Mouse (Mus musculus): ENCODE results near the gene Zfp36. TPM values are rescaled to one million over a fixed set of nuclear protein-coding genes. Genes with fewer than 3 reads are reported as not detected.

The Zfp36 gene
- polyA plus RNA-seq, 1 experiment from 2014 or later: 4.7 TPM

GRCm38 (mm10) chr7:28339213-28339917, 40.7 kb downstream of the Zfp36 start:
- peak overlapping the region; percentile 38 for H3K4me2 ChIP-seq (ENCODE audit: low read depth, low read length)
- no peaks in the 10 kb centered on the region for H3K4me1 ChIP-seq (ENCODE audit: control insufficient read depth, insufficient read depth, low read length)
- H3K27me3 ChIP-seq (ENCODE audit: control insufficient read depth, insufficient read depth, low read length): no peaks in the 10 kb centered on the region
- ATAC-seq (replicated peaks; ENCODE audit: insufficient number of reproducible peaks, low FRiP score, low TSS enrichment, low read depth) (no peak), DNase-seq (ENCODE audit: low spot score) (peak; percentile 51)
- H3K9ac ChIP-seq (replicated peaks; ENCODE audit: low read length): peak overlapping the region; percentile 94
- H3K4me3 ChIP-seq (ENCODE audit: low read depth, low read length): peak overlapping the region; percentile 95
- peak overlapping the region; percentile 52; the same call in 1 of the 2 replicates for H3K27ac ChIP-seq (replicated peaks; ENCODE audit: low read depth, low read length)
- no peaks in the 10 kb centered on the region for H3K36me3 ChIP-seq (replicated peaks; ENCODE audit: control insufficient read depth, insufficient read depth, low read depth, low read length)
- no peaks in the 10 kb centered on the region for H3K9me3 ChIP-seq (replicated peaks; ENCODE audit: control insufficient read depth, low read length)
- 77% methylated on average over 19 of the region's 19 CpGs for WGBS

GRCm38 (mm10) chr7:28338108-28338998, 41.7 kb downstream of the Zfp36 start, which contains the start of gene Supt5:
Gene Supt5 (minus strand): TSS chr7:28338746.
- Histone ChIP-seq H3K4me2 (ENCODE audit: low read depth, low read length) (peak within 1 kb of the TSS; percentile 64), H3K27me3 (ENCODE audit: control insufficient read depth, insufficient read depth, low read length) (no peaks in the 10 kb centered on the region), H3K9me3 (replicated peaks; ENCODE audit: control insufficient read depth, low read length) (no peaks in the 10 kb centered on the region), H3K36me3 (replicated peaks; ENCODE audit: control insufficient read depth, insufficient read depth, low read depth, low read length) (no peaks in the 10 kb centered on the region), H3K27ac (replicated peaks; ENCODE audit: low read depth, low read length) (peak within 1 kb of the TSS; percentile 52), H3K4me1 (ENCODE audit: control insufficient read depth, insufficient read depth, low read length) (no peaks in the 10 kb centered on the region), H3K4me3 (ENCODE audit: low read depth, low read length) (peak within 1 kb of the TSS; percentile 95), H3K9ac (replicated peaks; ENCODE audit: low read length) (peak within 1 kb of the TSS; percentile 94)
- DNase-seq (ENCODE audit: low spot score) (peak; percentile 100), ATAC-seq (replicated peaks; ENCODE audit: insufficient number of reproducible peaks, low FRiP score, low TSS enrichment, low read depth) (peak; percentile 98)
- WGBS: under 1% methylated on average over 77 of the region's 77 CpGs

GRCm38 (mm10) chr7:28335471-28335870, 44.6 kb downstream of the Zfp36 start:
- Histone ChIP-seq H3K27ac (replicated peaks; ENCODE audit: low read depth, low read length) (no peak overlapping the region), H3K4me3 (ENCODE audit: low read depth, low read length) (no peak overlapping the region), H3K9me3 (replicated peaks; ENCODE audit: control insufficient read depth, low read length) (no peaks in the 10 kb centered on the region), H3K36me3 (replicated peaks; ENCODE audit: control insufficient read depth, insufficient read depth, low read depth, low read length) (no peaks in the 10 kb centered on the region; the same call in 1 of the 2 replicates), H3K9ac (replicated peaks; ENCODE audit: low read length) (no peak overlapping the region), H3K4me2 (ENCODE audit: low read depth, low read length) (no peak overlapping the region), H3K4me1 (ENCODE audit: control insufficient read depth, insufficient read depth, low read length) (no peaks in the 10 kb centered on the region), H3K27me3 (ENCODE audit: control insufficient read depth, insufficient read depth, low read length) (no peaks in the 10 kb centered on the region)
- no peak for DNase-seq (ENCODE audit: low spot score)
- 86% methylated on average over 2 of the region's 2 CpGs for WGBS
- ATAC-seq (replicated peaks; ENCODE audit: insufficient number of reproducible peaks, low FRiP score, low TSS enrichment, low read depth): no peak

- Histone ChIP-seq H3K36me3 (replicated peaks; ENCODE audit: control insufficient read depth, insufficient read depth, low read depth, low read length) (peaks cover 3% of the 10 kb centered on the region), H3K4me3 (ENCODE audit: low read depth, low read length) (no peak overlapping the region), H3K4me1 (ENCODE audit: control insufficient read depth, insufficient read depth, low read length) (no peaks in the 10 kb centered on the region), H3K27ac (replicated peaks; ENCODE audit: low read depth, low read length) (no peak overlapping the region), H3K9me3 (replicated peaks; ENCODE audit: control insufficient read depth, low read length) (no peaks in the 10 kb centered on the region), H3K27me3 (ENCODE audit: control insufficient read depth, insufficient read depth, low read length) (no peaks in the 10 kb centered on the region), H3K4me2 (ENCODE audit: low read depth, low read length) (no peak overlapping the region), H3K9ac (replicated peaks; ENCODE audit: low read length) (no peak overlapping the region)
- DNase-seq (ENCODE audit: low spot score) (no peak), ATAC-seq (replicated peaks; ENCODE audit: insufficient number of reproducible peaks, low FRiP score, low TSS enrichment, low read depth) (no peak)
- WGBS: 91% methylated on average over 4 of the region's 4 CpGs
These were observed 45.5 kb downstream of the Zfp36 start for GRCm38 (mm10) chr7:28334534-28334933.

- Histone ChIP-seq H3K27me3 (ENCODE audit: control insufficient read depth, insufficient read depth, low read length) (no peaks in the 10 kb centered on the region), H3K36me3 (replicated peaks; ENCODE audit: control insufficient read depth, insufficient read depth, low read depth, low read length) (peaks cover 26% of the 10 kb centered on the region), H3K9ac (replicated peaks; ENCODE audit: low read length) (no peak overlapping the region), H3K27ac (replicated peaks; ENCODE audit: low read depth, low read length) (no peak overlapping the region), H3K4me2 (ENCODE audit: low read depth, low read length) (no peak overlapping the region), H3K4me3 (ENCODE audit: low read depth, low read length) (no peak overlapping the region), H3K9me3 (replicated peaks; ENCODE audit: control insufficient read depth, low read length) (no peaks in the 10 kb centered on the region), H3K4me1 (ENCODE audit: control insufficient read depth, insufficient read depth, low read length) (no peaks in the 10 kb centered on the region)
- 98% methylated on average over 2 of the region's 2 CpGs for WGBS
- ATAC-seq (replicated peaks; ENCODE audit: insufficient number of reproducible peaks, low FRiP score, low TSS enrichment, low read depth) (no peak), DNase-seq (ENCODE audit: low spot score) (no peak)
These were observed 51.8 kb downstream of the Zfp36 start for GRCm38 (mm10) chr7:28328260-28328659.

Other genes with a start within 250 kb of the Zfp36 start
- gene Fbl, start 210.5 kb downstream of the Zfp36 start, polyA plus RNA-seq (2014; fragmentation: Nextera tagmentation; extraction: Ambion mirVana): 40.5 and 46.6 TPM in 2 replicates
- 14.1 and 14.3 TPM in 2 replicates for gene Dyrk1b, start 200.8 kb downstream of the Zfp36 start, polyA plus RNA-seq (2014; fragmentation: Nextera tagmentation; extraction: Ambion mirVana)
- gene Eid2, start 112.4 kb downstream of the Zfp36 start, polyA plus RNA-seq (2014; fragmentation: Nextera tagmentation; extraction: Ambion mirVana): 10.4 and 19.9 TPM in 2 replicates
- gene Eid2b, start 102.5 kb downstream of the Zfp36 start, polyA plus RNA-seq (2014; fragmentation: Nextera tagmentation; extraction: Ambion mirVana): 13.7 and 17.5 TPM in 2 replicates
- gene Selenov, start 89.1 kb downstream of the Zfp36 start, polyA plus RNA-seq (2014; fragmentation: Nextera tagmentation; extraction: Ambion mirVana): not detected in 2 replicates
- 9.9 and 11.8 TPM in 2 replicates for gene Dll3, start 78.0 kb downstream of the Zfp36 start, polyA plus RNA-seq (2014; fragmentation: Nextera tagmentation; extraction: Ambion mirVana)
- gene Timm50, start 68.2 kb downstream of the Zfp36 start, polyA plus RNA-seq (2014; fragmentation: Nextera tagmentation; extraction: Ambion mirVana): 172 and 177 TPM in 2 replicates
- 72.3 and 73.9 TPM in 2 replicates for gene Supt5, start 41.5 kb downstream of the Zfp36 start, polyA plus RNA-seq (2014; fragmentation: Nextera tagmentation; extraction: Ambion mirVana)
- gene Rps16, start 29.6 kb downstream of the Zfp36 start, polyA plus RNA-seq (2014; fragmentation: Nextera tagmentation; extraction: Ambion mirVana): 988 and 991 TPM in 2 replicates
- 38.8 and 50.0 TPM in 2 replicates for gene Plekhg2, start 7.7 kb downstream of the Zfp36 start, polyA plus RNA-seq (2014; fragmentation: Nextera tagmentation; extraction: Ambion mirVana)
- gene Med29, start 12.5 kb upstream of the Zfp36 start, polyA plus RNA-seq (2014; fragmentation: Nextera tagmentation; extraction: Ambion mirVana): 50.1 and 50.6 TPM in 2 replicates
- gene Paf1, start 12.7 kb upstream of the Zfp36 start, polyA plus RNA-seq (2014; fragmentation: Nextera tagmentation; extraction: Ambion mirVana): 80.0 and 81.4 TPM in 2 replicates
- 8.3 and 8.9 TPM in 2 replicates for gene Gmfg, start 57.2 kb upstream of the Zfp36 start, polyA plus RNA-seq (2014; fragmentation: Nextera tagmentation; extraction: Ambion mirVana)
- 4.4 and 5.7 TPM in 2 replicates for gene Lrfn1, start 71.7 kb upstream of the Zfp36 start, polyA plus RNA-seq (2014; fragmentation: Nextera tagmentation; extraction: Ambion mirVana)
- gene Ifnl2, start 130.2 kb upstream of the Zfp36 start, polyA plus RNA-seq (2014; fragmentation: Nextera tagmentation; extraction: Ambion mirVana): not detected in 2 replicates
- not detected in 2 replicates for gene Ifnl3, start 142.6 kb upstream of the Zfp36 start, polyA plus RNA-seq (2014; fragmentation: Nextera tagmentation; extraction: Ambion mirVana)
- gene Sycn, start 160.6 kb upstream of the Zfp36 start, polyA plus RNA-seq (2014; fragmentation: Nextera tagmentation; extraction: Ambion mirVana): not detected in 2 replicates
- not detected in 2 replicates for gene Nccrp1, start 167.0 kb upstream of the Zfp36 start, polyA plus RNA-seq (2014; fragmentation: Nextera tagmentation; extraction: Ambion mirVana)
- 29.4 and 30.9 TPM in 2 replicates for gene Samd4b, start 217.9 kb upstream of the Zfp36 start, polyA plus RNA-seq (2014; fragmentation: Nextera tagmentation; extraction: Ambion mirVana)
- gene Pak4, start 217.9 kb upstream of the Zfp36 start, polyA plus RNA-seq (2014; fragmentation: Nextera tagmentation; extraction: Ambion mirVana): 25.6 and 28.6 TPM in 2 replicates